Mouse (Mus musculus) embryonic facial prominence, embryonic 10.5 days (tissue): ENCODE measurements at regions not wholly inside any gene's neighbourhood (a gene's known extent, or its start where the extent isn't known, plus 50 kb on each side); places are given as distances from the start of the nearest gene placed in this dataset.

Experiments
- DNase-seq: peaks from one replicate; pipeline ENCODE4 v3.0.0-alpha.2; 2017; ENCODE audit warnings: low spot score
- H3K27ac ChIP-seq: fragments of 300-500 bp; sonication (generic); replicated peaks from 2 replicates; pipeline ENCODE4 v1.5.1; 2016; ENCODE audit warnings: mild to moderate bottlenecking
- H3K27me3 ChIP-seq: fragments of 300-500 bp; sonication (generic); replicated peaks from 2 replicates; pipeline ENCODE4 v1.6.1; 2016; ENCODE audit warnings: low read depth, mild to moderate bottlenecking; ENCODE audit not compliant: poor library complexity, severe bottlenecking
- H3K36me3 ChIP-seq: fragments of 300-500 bp; sonication (generic); replicated peaks from 2 replicates; pipeline ENCODE4 v1.6.1; 2016; ENCODE audit warnings: mild to moderate bottlenecking, moderate library complexity
- H3K4me1 ChIP-seq: fragments of 300-500 bp; sonication (generic); 2 replicates; pipeline ENCODE4 v1.6.1; 2016
- H3K4me3 ChIP-seq: fragments of 300-500 bp; sonication (generic); 2 replicates; pipeline ENCODE4 v1.5.1; 2016; ENCODE audit warnings: mild to moderate bottlenecking, moderate library complexity
- H3K9me3 ChIP-seq: fragments of 300-500 bp; sonication (generic); 2 replicates; pipeline ENCODE4 v1.6.1; 2016; ENCODE audit warnings: mild to moderate bottlenecking
- WGBS: fragments of 180-500 bp; shearing (Covaris S2); methylation state at CpG from one replicate; pipeline ENCODE4 v1.1.7; 2016; 5-methylcytosine and 5-hydroxymethylcytosine counted together

DNA sequence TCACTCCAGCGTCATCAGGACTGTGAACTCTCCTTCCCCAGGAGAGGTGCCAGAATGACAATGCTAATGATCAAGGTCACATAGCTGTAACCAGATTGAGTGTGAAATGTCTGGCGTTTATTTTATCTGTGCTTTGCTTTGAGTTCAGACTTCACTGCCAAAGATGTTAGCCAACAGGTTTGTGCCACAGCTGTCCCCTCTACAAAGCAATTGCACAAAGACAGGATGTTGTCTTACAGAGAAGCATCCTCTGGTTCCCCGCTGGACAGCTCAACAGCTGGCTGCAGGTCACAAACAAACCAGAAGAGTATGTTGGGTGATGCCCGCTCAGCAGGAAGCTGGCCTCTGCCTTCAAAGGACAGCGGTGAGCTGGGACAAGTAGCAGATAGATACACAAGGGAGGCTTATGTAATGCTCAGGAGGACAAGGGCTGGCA lies 169.5 kb downstream of the Fam43a start:
- H3K27me3 ChIP-seq = peaks cover 5% of the 10 kb centered on the region; the same call in 1 of the 2 replicates
- DNase-seq = no peak
- H3K36me3 ChIP-seq = no peaks in the 10 kb centered on the region
- peaks cover 43% of the 10 kb centered on the region for H3K4me1 ChIP-seq
- H3K9me3 ChIP-seq = no peaks in the 10 kb centered on the region
- H3K27ac ChIP-seq = peak overlapping the region; percentile 11; the same call in 1 of the 2 replicates
- WGBS = 19% methylated on average over 5 of the region's 5 CpGs
- no peak overlapping the region for H3K4me3 ChIP-seq

DNA sequence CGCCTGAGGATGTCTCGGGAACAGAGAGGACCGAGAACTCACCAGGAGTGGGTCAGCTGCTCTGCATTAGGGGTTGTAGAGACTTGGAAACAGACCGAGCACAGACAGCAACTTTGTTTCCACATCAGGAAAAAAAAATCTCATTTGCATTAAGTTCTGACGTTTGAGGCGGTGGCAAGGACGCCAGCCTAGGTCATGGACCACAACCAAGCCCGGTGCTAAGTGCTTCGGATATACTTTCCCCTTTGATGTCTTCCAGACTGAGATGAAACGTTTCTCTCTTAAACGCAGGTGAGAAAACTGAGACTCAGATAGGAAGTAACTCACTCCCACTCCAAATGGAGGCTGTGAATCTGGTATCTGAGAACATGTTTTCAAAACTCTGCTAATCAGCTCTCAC lies 169.9 kb downstream of the Fam43a start:
- WGBS = 20% methylated on average over 11 of the region's 11 CpGs
- Histone ChIP-seq H3K36me3 (no peaks in the 10 kb centered on the region), H3K4me3 (no peak overlapping the region), H3K27me3 (peaks cover 5% of the 10 kb centered on the region; the same call in 1 of the 2 replicates), H3K4me1 (peaks cover 44% of the 10 kb centered on the region), H3K9me3 (no peaks in the 10 kb centered on the region), H3K27ac (peak overlapping the region; percentile 11; the same call in 1 of the 2 replicates)
- no peak for DNase-seq

DNA sequence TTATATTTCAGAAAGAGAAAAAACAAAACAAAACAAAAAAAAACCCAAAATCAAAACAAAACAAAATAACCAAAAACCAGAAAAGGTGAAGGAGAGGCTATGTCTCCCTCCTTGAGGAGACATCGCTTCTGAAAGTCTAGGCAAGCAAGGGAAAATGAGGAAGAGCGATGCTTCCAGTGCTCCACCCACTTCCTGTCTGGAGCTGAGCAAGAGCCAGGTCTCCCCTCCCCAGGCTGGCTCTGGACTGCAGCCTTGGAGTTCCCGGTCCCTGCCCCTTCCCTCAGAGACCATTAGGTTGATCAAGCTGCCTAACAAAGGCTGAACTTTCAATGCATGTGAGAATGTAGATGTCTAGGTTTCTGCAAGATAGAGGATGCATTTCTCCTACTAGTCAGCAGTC lies 173.3 kb downstream of the Fam43a start:
- Histone ChIP-seq H3K9me3 (no peaks in the 10 kb centered on the region), H3K36me3 (no peaks in the 10 kb centered on the region), H3K4me3 (no peak overlapping the region), H3K27ac (peak overlapping the region; percentile 73; the same call in 1 of the 2 replicates), H3K4me1 (peaks cover 65% of the 10 kb centered on the region), H3K27me3 (peaks cover 13% of the 10 kb centered on the region; the same call in 1 of the 2 replicates)
- DNase-seq = no peak
- WGBS = 52% methylated on average over 3 of the region's 3 CpGs

DNA sequence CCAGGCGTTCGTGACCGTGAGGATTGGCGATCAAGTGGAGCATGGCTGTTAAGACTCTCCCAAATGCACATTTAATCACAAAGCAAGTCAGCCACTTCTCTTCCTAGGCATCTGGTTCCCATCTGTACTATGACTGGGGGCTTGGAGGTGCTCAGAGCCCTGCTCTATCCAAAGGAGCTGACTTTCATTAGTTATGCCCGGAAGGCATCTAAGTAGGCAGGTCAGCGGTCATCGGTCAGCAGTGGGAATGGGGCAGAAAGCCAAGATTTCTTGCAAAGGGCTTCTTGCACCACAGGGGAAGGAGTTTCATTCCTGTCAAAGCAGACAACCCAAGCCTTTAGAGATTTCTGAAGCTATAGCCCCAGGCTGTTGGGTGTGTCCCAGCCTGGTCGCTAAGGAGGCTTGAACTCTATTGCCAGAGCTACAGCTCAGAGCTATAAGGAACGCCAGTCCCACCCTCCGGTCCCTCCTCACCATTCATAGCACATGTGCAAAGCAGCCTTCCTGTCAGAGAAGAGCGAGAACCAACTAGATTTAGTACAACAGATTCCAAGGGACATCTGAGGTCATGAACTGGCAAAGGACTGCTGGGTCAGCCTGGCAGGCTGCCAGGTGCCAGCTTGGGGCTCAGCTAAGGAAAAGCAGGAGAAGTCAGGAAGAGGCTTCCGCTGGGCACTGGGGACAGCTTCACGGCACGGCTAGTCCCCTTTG lies 175.6 kb downstream of the Fam43a start:
- Histone ChIP-seq H3K4me1 (peaks cover 59% of the 10 kb centered on the region), H3K27ac (peak overlapping the region; percentile 73), H3K36me3 (no peaks in the 10 kb centered on the region), H3K27me3 (peaks cover 13% of the 10 kb centered on the region; the same call in 1 of the 2 replicates), H3K9me3 (no peaks in the 10 kb centered on the region), H3K4me3 (no peak overlapping the region)
- 38% methylated on average over 14 of the region's 14 CpGs for WGBS
- peak; percentile 75 for DNase-seq

DNA sequence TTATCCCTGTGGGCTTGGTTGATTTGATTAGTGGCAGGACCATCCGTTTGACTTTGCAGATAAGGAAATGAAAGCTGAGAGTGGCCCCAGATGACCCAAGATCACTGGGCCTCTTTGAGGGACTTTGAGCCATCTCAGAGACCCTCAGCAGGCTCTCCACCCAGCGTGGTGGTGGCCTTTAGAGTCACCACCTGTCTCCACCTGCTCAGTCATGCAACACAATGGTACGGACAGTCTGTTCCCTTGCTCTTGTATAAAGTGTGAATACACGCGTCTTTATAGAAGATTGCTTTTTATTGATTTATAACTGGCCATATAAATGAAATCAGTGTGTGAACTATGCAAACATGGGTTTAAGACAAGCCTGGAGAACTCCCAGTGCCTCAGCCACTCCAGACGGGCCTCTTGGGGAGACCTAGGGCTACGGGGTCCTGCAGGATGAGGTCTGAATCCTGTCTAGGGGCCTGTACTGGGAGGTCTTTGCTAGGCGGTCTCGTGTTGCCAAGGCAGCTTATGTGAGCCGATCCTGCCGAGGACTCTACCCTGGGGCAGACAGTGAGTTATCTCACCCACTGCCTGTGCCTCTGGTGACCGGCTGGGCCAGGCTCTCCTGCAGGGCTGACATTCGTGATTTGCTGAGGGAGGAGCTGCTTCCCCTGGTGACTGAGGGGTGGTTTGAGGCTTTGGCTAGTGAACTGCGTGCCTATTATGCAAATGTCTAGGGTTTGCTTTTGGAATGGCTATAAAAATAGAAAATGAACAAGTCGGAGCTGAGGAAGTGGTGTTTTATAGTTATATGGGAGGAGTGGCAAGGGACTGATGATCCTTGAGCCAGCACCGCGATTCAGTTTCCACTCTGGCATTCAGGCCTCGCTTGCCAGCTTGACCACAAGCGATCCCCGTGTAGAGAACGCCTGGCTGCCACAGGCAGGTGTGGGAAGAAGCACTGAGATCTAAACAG lies 176.5 kb downstream of the Fam43a start:
- Histone ChIP-seq H3K36me3 (no peaks in the 10 kb centered on the region), H3K4me1 (peaks cover 59% of the 10 kb centered on the region), H3K27ac (peak overlapping the region; percentile 73), H3K9me3 (no peaks in the 10 kb centered on the region), H3K27me3 (peaks cover 13% of the 10 kb centered on the region; the same call in 1 of the 2 replicates), H3K4me3 (no peak overlapping the region)
- 56% methylated on average over 21 of the region's 21 CpGs for WGBS
- peak; percentile 33 for DNase-seq

DNA sequence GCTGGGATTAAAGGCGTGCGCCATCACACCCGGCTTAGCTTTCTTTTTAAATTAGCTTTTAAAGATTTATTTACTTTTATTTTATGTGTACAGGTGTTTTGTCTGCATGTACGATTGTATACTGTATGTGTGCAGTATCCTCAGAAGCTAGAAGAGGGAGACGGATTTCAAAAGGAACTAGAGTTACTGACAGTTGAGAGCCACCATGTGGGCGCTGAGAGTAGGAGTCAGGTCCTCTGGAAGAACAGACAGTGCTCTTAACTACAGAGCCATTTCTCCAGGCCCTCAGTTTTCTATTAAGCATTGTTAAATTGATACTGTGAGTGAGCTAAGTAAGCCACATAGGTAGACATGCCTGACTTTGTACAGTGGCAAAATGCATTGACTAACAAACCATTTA lies 177.9 kb downstream of the Fam43a start:
- WGBS = 88% methylated on average over 6 of the region's 6 CpGs
- H3K4me1 ChIP-seq = peaks cover 54% of the 10 kb centered on the region
- H3K36me3 ChIP-seq = no peaks in the 10 kb centered on the region
- H3K27me3 ChIP-seq = peaks cover 13% of the 10 kb centered on the region; the same call in 1 of the 2 replicates
- no peak overlapping the region for H3K4me3 ChIP-seq
- H3K9me3 ChIP-seq = no peaks in the 10 kb centered on the region
- DNase-seq = no peak
- no peak overlapping the region for H3K27ac ChIP-seq

DNA sequence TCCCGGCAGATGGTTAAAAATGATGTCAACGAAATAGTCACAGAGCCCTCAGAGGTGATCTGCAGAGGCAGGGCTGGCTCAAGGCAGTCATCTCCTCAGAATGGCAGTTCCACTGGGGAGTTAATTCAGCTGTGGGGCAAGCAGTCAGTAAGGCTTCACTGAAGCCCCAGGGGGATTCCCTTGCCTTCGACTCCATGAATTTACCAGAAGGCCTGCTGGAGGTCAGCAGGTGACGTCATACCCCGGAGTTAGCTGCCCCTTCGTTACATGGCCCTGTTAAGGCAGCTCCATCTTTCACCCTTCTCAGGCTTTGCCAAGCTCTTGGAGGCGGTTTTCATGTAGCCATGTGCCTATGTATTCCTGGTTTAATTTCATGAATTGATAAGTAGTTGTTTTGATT lies 178.6 kb downstream of the Fam43a start:
- no peak overlapping the region for H3K27ac ChIP-seq
- no peaks in the 10 kb centered on the region for H3K9me3 ChIP-seq
- H3K4me3 ChIP-seq = no peak overlapping the region
- no peak for DNase-seq
- 64% methylated on average over 7 of the region's 7 CpGs for WGBS
- peaks cover 13% of the 10 kb centered on the region; the same call in 1 of the 2 replicates for H3K27me3 ChIP-seq
- peaks cover 47% of the 10 kb centered on the region for H3K4me1 ChIP-seq
- H3K36me3 ChIP-seq = no peaks in the 10 kb centered on the region

DNA sequence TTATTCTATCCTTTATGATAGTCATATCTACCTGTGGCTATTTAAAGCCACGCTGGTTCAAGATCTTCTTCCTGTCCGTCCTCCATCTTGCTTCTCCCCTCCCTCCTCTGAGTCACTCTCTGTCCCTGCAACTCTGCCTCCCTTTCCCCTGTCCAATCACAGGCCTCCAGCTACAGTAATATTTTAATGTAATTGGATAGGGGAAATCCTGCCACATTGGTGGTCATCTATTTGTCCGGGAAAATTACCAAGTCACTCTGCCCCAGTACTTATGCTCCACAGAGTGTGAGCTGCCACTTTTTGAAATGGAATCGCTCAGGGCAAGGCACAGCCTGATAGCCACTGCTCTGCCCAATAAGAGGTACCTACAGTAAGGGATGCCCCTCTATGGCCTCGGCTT lies 179.4 kb downstream of the Fam43a start:
- DNase-seq = no peak
- H3K27me3 ChIP-seq = peaks cover 9% of the 10 kb centered on the region; the same call in 1 of the 2 replicates

DNA sequence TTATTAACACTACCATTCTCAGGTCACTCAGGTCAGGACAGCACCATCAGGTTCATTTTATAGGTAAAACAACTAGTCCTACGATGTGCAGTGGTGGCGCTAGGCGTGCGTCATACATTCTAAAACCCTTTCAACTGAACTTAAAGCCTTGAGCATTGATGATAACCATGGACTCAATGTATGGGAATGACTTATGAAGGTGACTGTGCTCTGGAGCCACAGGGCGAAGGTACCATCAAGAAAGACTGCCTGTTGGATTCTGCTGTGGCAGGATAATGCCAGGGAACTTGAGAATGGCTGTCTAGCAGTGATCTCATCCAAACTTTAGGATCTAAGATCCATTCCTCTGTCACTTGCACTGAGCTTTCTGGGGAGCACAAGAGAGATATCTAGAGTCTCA lies 184.7 kb downstream of the Fam43a start:
- no peak overlapping the region for H3K27ac ChIP-seq
- WGBS = 95% methylated on average over 5 of the region's 5 CpGs
- no peak overlapping the region for H3K4me3 ChIP-seq
- peaks cover 8% of the 10 kb centered on the region for H3K4me1 ChIP-seq
- no peaks in the 10 kb centered on the region for H3K9me3 ChIP-seq
- no peaks in the 10 kb centered on the region for H3K27me3 ChIP-seq
- no peaks in the 10 kb centered on the region for H3K36me3 ChIP-seq
- DNase-seq = no peak

More for the DNA sequence above, 179.4 kb downstream of the Fam43a start:
- WGBS = 79% methylated on average over 5 of the region's 5 CpGs
- Histone ChIP-seq H3K27ac (no peak overlapping the region), H3K36me3 (no peaks in the 10 kb centered on the region), H3K9me3 (no peaks in the 10 kb centered on the region), H3K4me3 (no peak overlapping the region), H3K4me1 (peaks cover 38% of the 10 kb centered on the region)

DNA sequence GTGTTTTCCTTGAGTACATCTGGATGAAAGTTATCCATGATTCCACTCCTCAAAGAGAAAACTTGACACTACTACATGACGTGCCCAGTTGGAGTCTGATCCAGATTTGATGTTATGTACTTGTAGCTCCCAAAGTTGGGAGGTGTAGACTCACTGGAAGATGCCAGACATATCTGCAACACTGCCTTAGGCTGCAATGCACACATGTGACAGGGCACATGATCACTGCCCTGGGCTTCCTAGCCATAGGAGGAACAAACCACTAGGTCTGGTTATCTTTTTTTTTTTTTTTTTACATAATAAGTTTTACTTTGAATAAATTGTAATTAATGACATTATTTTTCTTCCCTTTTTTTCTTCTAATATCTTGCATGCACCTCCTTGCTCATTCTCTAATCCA lies 185.4 kb downstream of the Fam43a start:
- WGBS = 82% methylated on average over 1 of the region's 1 CpGs
- Histone ChIP-seq H3K4me3 (no peak overlapping the region), H3K36me3 (no peaks in the 10 kb centered on the region), H3K9me3 (no peaks in the 10 kb centered on the region), H3K27me3 (no peaks in the 10 kb centered on the region), H3K4me1 (peaks cover 12% of the 10 kb centered on the region), H3K27ac (no peak overlapping the region)
- DNase-seq = no peak

DNA sequence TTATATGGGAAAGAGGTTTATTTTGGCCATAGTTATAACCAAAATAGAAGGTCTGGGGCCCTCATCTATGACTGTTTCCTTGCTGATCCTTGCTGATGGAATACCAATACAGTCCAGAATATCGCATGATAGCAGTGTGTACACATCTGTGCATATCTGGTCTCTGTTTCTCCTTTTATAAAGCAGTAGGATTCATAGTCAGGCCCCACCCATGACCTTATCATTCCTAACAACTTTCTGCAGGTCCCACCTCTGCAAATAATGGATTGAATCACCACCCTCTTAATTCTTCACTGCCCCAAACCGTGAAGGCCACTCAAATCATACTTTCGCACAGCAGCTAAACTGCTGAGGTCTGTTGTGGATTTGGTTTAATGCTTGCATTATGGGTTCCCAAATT lies 186.5 kb downstream of the Fam43a start:
- H3K4me3 ChIP-seq = no peak overlapping the region
- DNase-seq = no peak
- no peaks in the 10 kb centered on the region for H3K36me3 ChIP-seq
- no peaks in the 10 kb centered on the region for H3K27me3 ChIP-seq
- 94% methylated on average over 3 of the region's 3 CpGs for WGBS
- peaks cover 23% of the 10 kb centered on the region for H3K4me1 ChIP-seq
- no peak overlapping the region for H3K27ac ChIP-seq
- no peaks in the 10 kb centered on the region for H3K9me3 ChIP-seq

DNA sequence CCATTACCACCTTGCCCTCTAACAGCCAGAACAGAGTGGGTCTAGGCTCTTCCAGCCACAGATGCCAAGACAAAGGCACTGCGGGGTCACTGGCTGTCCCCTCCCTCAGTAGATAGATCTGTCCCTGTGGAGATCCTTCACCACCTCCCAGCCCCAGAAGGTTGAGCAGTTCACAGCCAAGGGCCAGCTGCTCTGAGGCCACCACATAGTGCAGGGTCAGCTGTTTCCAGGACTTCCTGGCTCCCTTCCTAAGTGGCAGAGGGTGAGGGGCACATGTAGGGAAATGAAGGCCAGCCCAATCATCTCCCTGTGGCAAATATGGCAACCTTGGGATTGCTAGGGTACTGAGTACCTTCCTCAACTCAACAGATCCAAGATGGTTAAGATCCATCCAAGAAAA lies 187.8 kb downstream of the Fam43a start:
- no peak for DNase-seq
- Histone ChIP-seq H3K9me3 (no peaks in the 10 kb centered on the region), H3K36me3 (no peaks in the 10 kb centered on the region), H3K4me1 (peaks cover 28% of the 10 kb centered on the region), H3K4me3 (no peak overlapping the region), H3K27me3 (no peaks in the 10 kb centered on the region), H3K27ac (0 out of 2 replicates have a peak overlapping the region, but pooled peaks have one; percentile 1)
- 86% methylated on average over 1 of the region's 1 CpGs for WGBS
